Mouse (Mus musculus) heart, embryonic 13.5 days (tissue): Measurements from ENCODE around the gene Actr3b. TPM values are rescaled to one million over a fixed set of nuclear protein-coding genes. Genes with fewer than 3 reads are reported as not detected.

Experiments
- ATAC-seq: fragments of 200-750 bp; cut with Nextera tagmentation; 2 replicates; pipeline ENCODE4 v1.8.0; 2017; ENCODE audit warnings: moderate TSS enrichment; ENCODE audit not compliant: insufficient number of reproducible peaks, low FRiP score, low TSS enrichment; ENCODE audit errors: extremely low read depth
- H3K27ac ChIP-seq: fragments of 300-500 bp; sonication (generic); replicated peaks from 2 replicates; pipeline ENCODE4 v1.5.1; 2015; ENCODE audit warnings: moderate library complexity, mild to moderate bottlenecking, inconsistent platforms
- H3K27me3 ChIP-seq: fragments of 300-500 bp; sonication (generic); replicated peaks from 2 replicates; pipeline ENCODE4 v1.6.1; 2015; ENCODE audit warnings: mild to moderate bottlenecking, inconsistent platforms
- H3K36me3 ChIP-seq: fragments of 300-500 bp; sonication (generic); 2 replicates; pipeline ENCODE4 v1.6.1; 2015; ENCODE audit warnings: mild to moderate bottlenecking, inconsistent platforms
- H3K4me1 ChIP-seq: fragments of 300-500 bp; sonication (generic); 2 replicates; pipeline ENCODE4 v1.6.1; 2015; ENCODE audit warnings: inconsistent platforms
- H3K4me2 ChIP-seq: fragments of 300-500 bp; sonication (generic); 2 replicates; pipeline ENCODE4 v1.6.1; 2015; ENCODE audit warnings: inconsistent platforms, mild to moderate bottlenecking, moderate library complexity
- H3K4me3 ChIP-seq: fragments of 300-500 bp; sonication (generic); 2 replicates; pipeline ENCODE4 v1.5.1; 2015; ENCODE audit warnings: moderate library complexity, mild to moderate bottlenecking, inconsistent platforms
- H3K9ac ChIP-seq: fragments of 300-500 bp; sonication (generic); 2 replicates; pipeline ENCODE4 v1.6.1; 2015; ENCODE audit warnings: inconsistent platforms, mild to moderate bottlenecking, moderate library complexity
- H3K9me3 ChIP-seq: fragments of 300-500 bp; sonication (generic); 2 replicates; pipeline ENCODE4 v1.6.1; 2016; ENCODE audit warnings: inconsistent platforms
- WGBS: fragments of 180-500 bp; shearing (Covaris S2); methylation state at CpG from one replicate; pipeline ENCODE4 v1.1.7; 2015; ENCODE audit warnings: mixed read lengths; 5-methylcytosine and 5-hydroxymethylcytosine counted together
- polyA plus RNA-seq: library from polyadenylated mRNA; unstranded; fragments of >200 nt; fragmentation: Nextera tagmentation; extraction: Ambion mirVana; gene quantifications from 2 replicates; pipeline ENCODE4 v1.2.1, GENCODE M21; 2015

Gene Actr3b
- polyA plus RNA-seq, 1 experiment from 2014 or later = 34.4 TPM

GRCm38 (mm10) chr5:25891321-25891720 is 131.5 kb downstream of the Actr3b start:
- WGBS = 69% methylated on average over 1 of the region's 1 CpGs
- H3K36me3 ChIP-seq = no peaks in the 10 kb centered on the region

More at GRCm38 (mm10) chr5:25891321-25891720, 131.5 kb downstream of the Actr3b start:
- no peak for ATAC-seq
- H3K27ac ChIP-seq = no peak overlapping the region
- H3K4me3 ChIP-seq = no peak overlapping the region
- no peak overlapping the region for H3K9ac ChIP-seq
- no peaks in the 10 kb centered on the region for H3K27me3 ChIP-seq
- H3K4me1 ChIP-seq = peaks cover 7% of the 10 kb centered on the region; the same call in 1 of the 2 replicates
- H3K9me3 ChIP-seq = no peaks in the 10 kb centered on the region
- no peak overlapping the region for H3K4me2 ChIP-seq

Other genes with a start within 250 kb of the Actr3b start
- 0.08 TPM in 1 of 2 replicates, not detected in the other for gene Cct8l1, start 243.9 kb upstream of the Actr3b start, polyA plus RNA-seq
- 8.2 and 8.4 TPM in 2 replicates for gene Xrcc2, start 54.2 kb upstream of the Actr3b start, polyA plus RNA-seq
- 0.07 and 0.18 TPM in 2 replicates for gene Gm21663, start 182.4 kb downstream of the Actr3b start, polyA plus RNA-seq
- 0.11 and 0.17 TPM in 2 replicates for gene Gm21671, start 194.4 kb downstream of the Actr3b start, polyA plus RNA-seq
- gene Gm21680, start 212.7 kb downstream of the Actr3b start, polyA plus RNA-seq = 0.05 and 0.19 TPM in 2 replicates
- gene Gm21698, start 228.7 kb downstream of the Actr3b start, polyA plus RNA-seq = 0.05 TPM in 1 of 2 replicates, not detected in the other
- 0.24 TPM in 1 of 2 replicates, not detected in the other for gene Gm1979, start 244.8 kb downstream of the Actr3b start, polyA plus RNA-seq